Mouse (Mus musculus): Measurements from ENCODE around the gene Erfe.

DNA sequence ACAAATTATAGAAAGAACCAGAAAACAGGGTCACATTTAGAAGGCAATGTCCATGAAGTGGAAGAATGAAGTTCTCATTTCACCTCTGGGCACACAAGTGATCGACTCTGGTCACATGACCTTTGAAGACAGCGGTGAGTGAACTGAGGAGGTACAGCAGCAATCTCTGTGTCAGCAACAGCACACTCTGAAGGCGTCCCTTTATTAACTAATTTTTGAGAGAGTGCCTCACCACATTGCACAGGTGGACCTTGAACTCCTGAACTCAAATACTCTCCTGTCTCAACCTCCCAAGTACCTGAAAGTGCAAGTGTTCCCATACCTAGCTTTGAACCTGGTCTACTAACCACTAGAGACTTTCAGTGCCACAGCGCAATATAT, 14.9 kb downstream of the Erfe start:
- TF ChIP-seq POLR2A (IDR thresholded peaks at IDR 0.05; ENCODE audit: borderline replicate concordance, low read depth, low read length) (no peak), CTCF (IDR thresholded peaks at IDR 0.05; ENCODE audit: low read depth, low read length) (no peak)
